Mouse (Mus musculus) lung, postnatal 0 days (tissue): ENCODE results near the gene Ppp6r3.

Experiments used
- CTCF ChIP-seq: IDR thresholded peaks from 2 replicates; pipeline ENCODE4 v1.5.1; 2016; ENCODE audit warnings: antibody characterized with exemption, mild to moderate bottlenecking
- EP300 ChIP-seq: IDR thresholded peaks from 2 replicates; pipeline ENCODE4 v1.6.1; 2016; ENCODE audit warnings: antibody characterized with exemption, mild to moderate bottlenecking, control low read depth

GRCm38 (mm10) chr19:3414268-3414733 is 161.2 kb downstream of the Ppp6r3 start, which contains the start of gene Gal:
- no peak for TF ChIP-seq CTCF
- no peak for TF ChIP-seq EP300
